Mouse (Mus musculus): Measurements from ENCODE around the gene Lamc3. TPM values are rescaled to one million over a fixed set of nuclear protein-coding genes. Genes with fewer than 3 reads are reported as not detected.

The Lamc3 gene
- polyA plus RNA-seq, 1 experiment, result 0.02 TPM

- Histone ChIP-seq H3K27me3 (ENCODE audit: control insufficient read depth, insufficient read depth, insufficient read length) (peaks cover 27% of the 10 kb centered on the region), H3K79me2 (ENCODE audit: control insufficient read depth, insufficient read depth) (no peaks in the 10 kb centered on the region), H3K4me3 (ENCODE audit: insufficient read depth, poor library complexity, severe bottlenecking) (no peak overlapping the region), H3K79me3 (ENCODE audit: low read depth) (no peaks in the 10 kb centered on the region), H3ac (ENCODE audit: control insufficient read depth, insufficient read length, low read depth) (no peak overlapping the region), H3K36me3 (ENCODE audit: control insufficient read depth, insufficient read depth) (no peaks in the 10 kb centered on the region)
- no peak for TF ChIP-seq USF1 (IDR thresholded peaks at IDR 0.05; ENCODE audit: low read depth)
- TF ChIP-seq MYOG (IDR thresholded peaks at IDR 0.05; ENCODE audit: control insufficient read depth, extremely low read depth, insufficient read length), result no peak
- no peak for TF ChIP-seq FOSL1 (IDR thresholded peaks at IDR 0.05; ENCODE audit: insufficient read depth, low read length, poor library complexity, severe bottlenecking)
- TF ChIP-seq MYOD1 (IDR thresholded peaks at IDR 0.05; ENCODE audit: control insufficient read depth, insufficient read length, low read depth), result no peak
These were observed 6.1 kb downstream of the Lamc3 start for GRCm38 (mm10) chr2:31893110-31893669.

- H3K27me3 ChIP-seq (ENCODE audit: control insufficient read depth, insufficient read depth, insufficient read length), result peaks cover 15% of the 10 kb centered on the region
- no peak overlapping the region for H3K4me3 ChIP-seq (ENCODE audit: insufficient read depth, poor library complexity, severe bottlenecking)
- H3ac ChIP-seq (ENCODE audit: control insufficient read depth, insufficient read length, low read depth), result no peak overlapping the region
- H3K36me3 ChIP-seq (ENCODE audit: control insufficient read depth, insufficient read depth), result no peaks in the 10 kb centered on the region
- TF ChIP-seq CEBPB (IDR thresholded peaks at IDR 0.05; ENCODE audit: low read depth) (no peak), MAX (IDR thresholded peaks at IDR 0.05) (no peak), CTCF (IDR thresholded peaks at IDR 0.05; ENCODE audit: control insufficient read depth, insufficient read depth, insufficient read length) (no peak), MYOG (IDR thresholded peaks at IDR 0.05; ENCODE audit: control insufficient read depth, extremely low read depth, insufficient read length) (no peak), MYOD1 (IDR thresholded peaks at IDR 0.05; ENCODE audit: control insufficient read depth, insufficient read length, low read depth) (no peak), FOSL1 (IDR thresholded peaks at IDR 0.05; ENCODE audit: insufficient read depth, low read length, poor library complexity, severe bottlenecking) (no peak), USF1 (IDR thresholded peaks at IDR 0.05; ENCODE audit: low read depth) (no peak)
- H3K79me3 ChIP-seq (ENCODE audit: low read depth), result no peaks in the 10 kb centered on the region
- no peaks in the 10 kb centered on the region for H3K79me2 ChIP-seq (ENCODE audit: control insufficient read depth, insufficient read depth)
These were observed 7.3 kb downstream of the Lamc3 start for GRCm38 (mm10) chr2:31894221-31894870.

- no peaks in the 10 kb centered on the region for H3K79me2 ChIP-seq (ENCODE audit: control insufficient read depth, insufficient read depth)
- no peak overlapping the region for H3ac ChIP-seq (ENCODE audit: control insufficient read depth, insufficient read length, low read depth)
- no peaks in the 10 kb centered on the region for H3K36me3 ChIP-seq (ENCODE audit: control insufficient read depth, insufficient read depth)
- H3K4me3 ChIP-seq (ENCODE audit: insufficient read depth, poor library complexity, severe bottlenecking), result no peak overlapping the region
- no peaks in the 10 kb centered on the region for H3K27me3 ChIP-seq (ENCODE audit: control insufficient read depth, insufficient read depth, insufficient read length)
- H3K79me3 ChIP-seq (ENCODE audit: low read depth), result no peaks in the 10 kb centered on the region
- TF ChIP-seq FOSL1 (IDR thresholded peaks at IDR 0.05; ENCODE audit: insufficient read depth, low read length, poor library complexity, severe bottlenecking), result peak; percentile 19
- TF ChIP-seq CTCF (IDR thresholded peaks at IDR 0.05; ENCODE audit: control insufficient read depth, insufficient read depth, insufficient read length), result no peak
- no peak for TF ChIP-seq CEBPB (IDR thresholded peaks at IDR 0.05; ENCODE audit: low read depth)
These were observed 13.8 kb downstream of the Lamc3 start for GRCm38 (mm10) chr2:31900932-31901331.

- H3K27me3 ChIP-seq (ENCODE audit: control insufficient read depth, insufficient read depth, insufficient read length), result no peaks in the 10 kb centered on the region
- H3ac ChIP-seq (ENCODE audit: control insufficient read depth, insufficient read length, low read depth), result no peak overlapping the region
- H3K79me2 ChIP-seq (ENCODE audit: control insufficient read depth, insufficient read depth), result no peaks in the 10 kb centered on the region
- no peaks in the 10 kb centered on the region for H3K36me3 ChIP-seq (ENCODE audit: control insufficient read depth, insufficient read depth)
- TF ChIP-seq CEBPB (IDR thresholded peaks at IDR 0.05; ENCODE audit: low read depth), result no peak
- TF ChIP-seq MYOD1 (IDR thresholded peaks at IDR 0.05; ENCODE audit: control insufficient read depth, insufficient read length, low read depth), result peak; percentile 75
- H3K79me3 ChIP-seq (ENCODE audit: low read depth), result no peaks in the 10 kb centered on the region
- H3K4me3 ChIP-seq (ENCODE audit: insufficient read depth, poor library complexity, severe bottlenecking), result no peak overlapping the region
These were observed 14.7 kb downstream of the Lamc3 start for GRCm38 (mm10) chr2:31901659-31902362.

GRCm38 (mm10) chr2:31904089-31904488 is 17.0 kb downstream of the Lamc3 start:
- H3K36me3 ChIP-seq (ENCODE audit: control insufficient read depth, insufficient read depth), result no peaks in the 10 kb centered on the region
- H3K27me3 ChIP-seq (ENCODE audit: control insufficient read depth, insufficient read depth, insufficient read length), result no peaks in the 10 kb centered on the region
- TF ChIP-seq USF1 (IDR thresholded peaks at IDR 0.05; ENCODE audit: low read depth) (no peak), MYOD1 (IDR thresholded peaks at IDR 0.05; ENCODE audit: control insufficient read depth, insufficient read length, low read depth) (no peak), CEBPB (IDR thresholded peaks at IDR 0.05; ENCODE audit: low read depth) (no peak), FOSL1 (IDR thresholded peaks at IDR 0.05; ENCODE audit: insufficient read depth, low read length, poor library complexity, severe bottlenecking) (no peak), MAX (IDR thresholded peaks at IDR 0.05) (no peak), MYOG (IDR thresholded peaks at IDR 0.05; ENCODE audit: control insufficient read depth, extremely low read depth, insufficient read length) (no peak), CTCF (IDR thresholded peaks at IDR 0.05; ENCODE audit: control insufficient read depth, insufficient read depth, insufficient read length) (no peak)
- no peak overlapping the region for H3ac ChIP-seq (ENCODE audit: control insufficient read depth, insufficient read length, low read depth)
- no peaks in the 10 kb centered on the region for H3K79me3 ChIP-seq (ENCODE audit: low read depth)
- no peaks in the 10 kb centered on the region for H3K79me2 ChIP-seq (ENCODE audit: control insufficient read depth, insufficient read depth)
- H3K4me3 ChIP-seq (ENCODE audit: insufficient read depth, poor library complexity, severe bottlenecking), result no peak overlapping the region

- Histone ChIP-seq H3K27me3 (ENCODE audit: control insufficient read depth, insufficient read depth, insufficient read length) (no peaks in the 10 kb centered on the region), H3ac (ENCODE audit: control insufficient read depth, insufficient read length, low read depth) (no peak overlapping the region), H3K4me3 (ENCODE audit: insufficient read depth, poor library complexity, severe bottlenecking) (no peak overlapping the region), H3K36me3 (ENCODE audit: control insufficient read depth, insufficient read depth) (no peaks in the 10 kb centered on the region), H3K79me3 (ENCODE audit: low read depth) (no peaks in the 10 kb centered on the region), H3K79me2 (ENCODE audit: control insufficient read depth, insufficient read depth) (no peaks in the 10 kb centered on the region)
- no peak for TF ChIP-seq MYOD1 (IDR thresholded peaks at IDR 0.05; ENCODE audit: control insufficient read depth, insufficient read length, low read depth)
- TF ChIP-seq FOSL1 (IDR thresholded peaks at IDR 0.05; ENCODE audit: insufficient read depth, low read length, poor library complexity, severe bottlenecking), result no peak
- TF ChIP-seq USF1 (IDR thresholded peaks at IDR 0.05; ENCODE audit: low read depth), result no peak
- no peak for TF ChIP-seq CEBPB (IDR thresholded peaks at IDR 0.05; ENCODE audit: low read depth)
- no peak for TF ChIP-seq CTCF (IDR thresholded peaks at IDR 0.05; ENCODE audit: control insufficient read depth, insufficient read depth, insufficient read length)
- TF ChIP-seq MAX (IDR thresholded peaks at IDR 0.05), result no peak
- no peak for TF ChIP-seq MYOG (IDR thresholded peaks at IDR 0.05; ENCODE audit: control insufficient read depth, extremely low read depth, insufficient read length)
These were observed 17.5 kb downstream of the Lamc3 start for GRCm38 (mm10) chr2:31904622-31905021.

Measured in C2C12 (cell line).